Mouse (Mus musculus): Measurements from ENCODE around the gene Serpini1. TPM values are rescaled to one million over a fixed set of nuclear protein-coding genes. Genes with fewer than 3 reads are reported as not detected.

The Serpini1 gene
- polyA plus RNA-seq (2014; fragmentation: Nextera tagmentation; extraction: Ambion mirVana), result 44.9 and 51.4 TPM in 2 replicates

DNA sequence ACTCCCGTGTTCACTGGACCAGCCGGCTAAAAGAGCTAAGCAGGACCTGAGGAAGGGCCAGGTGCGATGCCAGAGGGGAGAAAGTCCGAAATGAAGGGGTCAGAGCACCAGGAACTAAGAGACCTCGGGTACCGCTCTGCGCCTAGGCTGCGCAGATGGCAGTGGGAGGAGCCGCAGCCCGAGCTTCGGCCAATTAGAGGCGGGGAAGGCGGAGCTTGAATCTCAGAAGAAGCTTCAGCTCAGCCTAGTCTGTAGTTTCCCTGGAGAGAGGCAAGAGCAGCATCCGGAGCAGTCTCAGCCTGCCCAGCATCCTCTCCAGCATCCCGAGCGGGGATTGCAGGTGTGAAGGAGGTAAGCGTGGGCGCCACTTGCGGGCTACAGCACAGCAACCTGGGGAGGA lies at the start of gene Serpini1:
Serpini1 (plus strand) TSS at position 256 of the 400 bp plus-strand sequence.
- Histone ChIP-seq H3K9me3 (ENCODE audit: control insufficient read depth, low read length) (no peaks in the 10 kb centered on the region), H3K36me3 (ENCODE audit: control insufficient read depth, insufficient read depth, low read length) (no peaks in the 10 kb centered on the region), H3K9ac (ENCODE audit: low read length) (peak within 1 kb of the TSS; percentile 87), H3K27ac (ENCODE audit: low read depth) (peak within 1 kb of the TSS; percentile 82), H3K4me1 (replicated peaks; ENCODE audit: control insufficient read depth, insufficient read depth, low read length) (peaks cover 5% of the 10 kb centered on the region), H3K4me2 (ENCODE audit: low read length) (peak within 1 kb of the TSS; percentile 84), H3K4me3 (ENCODE audit: low read depth, low read length) (peak within 1 kb of the TSS; percentile 89), H3K27me3 (replicated peaks; ENCODE audit: control insufficient read depth, insufficient read depth, low read length) (no peaks in the 10 kb centered on the region)
- peak; percentile 96 for ATAC-seq (replicated peaks; ENCODE audit: low FRiP score, low TSS enrichment, low read depth)
- WGBS, result under 1% methylated on average over 19 of the region's 19 CpGs
- DNase-seq (ENCODE audit: low spot score), result no peak

DNA sequence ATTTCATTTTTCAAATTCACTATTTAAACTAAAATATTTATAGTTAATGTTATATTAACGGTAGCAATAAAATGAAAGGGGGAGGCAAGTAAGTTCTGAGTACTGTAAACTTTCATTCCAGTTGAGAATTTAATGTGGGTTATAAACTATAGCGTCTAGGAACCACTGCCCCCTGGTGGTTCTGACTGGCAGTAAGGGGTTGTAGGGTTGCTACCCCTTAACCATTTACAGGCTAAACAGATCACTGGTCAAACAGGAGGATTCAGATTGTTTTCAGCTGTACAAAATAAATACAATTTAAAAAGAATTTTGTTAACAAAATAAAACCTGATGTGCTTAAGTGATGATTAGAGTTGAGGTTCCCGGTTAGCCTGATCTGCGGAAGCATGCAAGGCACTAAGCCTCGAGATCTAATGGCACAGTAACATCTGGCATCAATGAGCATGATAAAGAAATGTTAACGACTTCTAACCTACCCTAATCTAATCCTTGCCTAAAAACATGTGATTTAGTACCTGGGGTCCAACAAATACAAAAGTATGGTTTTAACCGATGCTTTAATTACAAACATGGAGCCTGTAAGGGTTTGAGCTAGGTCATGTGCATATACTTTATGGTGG lies 39.6 kb upstream of the Serpini1 start:
- H3K4me1 ChIP-seq (replicated peaks; ENCODE audit: control insufficient read depth, insufficient read depth, low read length), result no peaks in the 10 kb centered on the region
- H3K27me3 ChIP-seq (replicated peaks; ENCODE audit: control insufficient read depth, insufficient read depth, low read length), result no peaks in the 10 kb centered on the region
- no peak overlapping the region for H3K27ac ChIP-seq (ENCODE audit: low read depth)
- H3K4me3 ChIP-seq (ENCODE audit: low read depth, low read length), result no peak overlapping the region
- ATAC-seq (replicated peaks; ENCODE audit: low FRiP score, low TSS enrichment, low read depth), result no peak
- peaks cover 29% of the 10 kb centered on the region for H3K36me3 ChIP-seq (ENCODE audit: control insufficient read depth, insufficient read depth, low read length)
- WGBS, result 80% methylated on average over 7 of the region's 7 CpGs
- no peak overlapping the region for H3K9ac ChIP-seq (ENCODE audit: low read length)
- peak; percentile 60 for DNase-seq (ENCODE audit: low spot score)
- H3K4me2 ChIP-seq (ENCODE audit: low read length), result no peak overlapping the region
- H3K9me3 ChIP-seq (ENCODE audit: control insufficient read depth, low read length), result no peaks in the 10 kb centered on the region

DNA sequence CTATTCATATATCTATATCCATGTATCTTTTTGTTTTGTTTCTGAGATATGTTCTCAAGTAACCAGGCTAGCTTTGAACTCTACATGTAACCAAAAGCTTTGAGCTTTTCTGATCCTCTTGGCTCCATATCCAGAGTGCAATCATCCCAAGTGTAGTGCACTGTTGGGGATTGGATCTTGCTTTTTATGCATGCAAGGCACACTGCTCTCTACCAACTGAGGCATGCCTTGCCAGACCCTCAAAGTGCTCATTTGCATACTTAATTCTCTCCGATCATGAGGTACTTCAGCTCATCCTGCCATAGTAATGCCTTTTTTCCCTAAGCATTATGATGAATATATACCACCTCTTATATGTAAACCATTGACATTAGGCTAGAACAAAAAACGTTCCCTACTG lies 36.0 kb upstream of the Serpini1 start:
- no peak overlapping the region for H3K9ac ChIP-seq (ENCODE audit: low read length)
- DNase-seq (ENCODE audit: low spot score), result no peak
- H3K27me3 ChIP-seq (replicated peaks; ENCODE audit: control insufficient read depth, insufficient read depth, low read length), result no peaks in the 10 kb centered on the region
- peaks cover 36% of the 10 kb centered on the region for H3K36me3 ChIP-seq (ENCODE audit: control insufficient read depth, insufficient read depth, low read length)
- H3K27ac ChIP-seq (ENCODE audit: low read depth), result no peak overlapping the region
- WGBS, result 81% methylated on average over 2 of the region's 2 CpGs
- H3K9me3 ChIP-seq (ENCODE audit: control insufficient read depth, low read length), result no peaks in the 10 kb centered on the region
- no peak overlapping the region for H3K4me3 ChIP-seq (ENCODE audit: low read depth, low read length)
- H3K4me1 ChIP-seq (replicated peaks; ENCODE audit: control insufficient read depth, insufficient read depth, low read length), result no peaks in the 10 kb centered on the region
- ATAC-seq (replicated peaks; ENCODE audit: low FRiP score, low TSS enrichment, low read depth), result no peak
- H3K4me2 ChIP-seq (ENCODE audit: low read length), result no peak overlapping the region

DNA sequence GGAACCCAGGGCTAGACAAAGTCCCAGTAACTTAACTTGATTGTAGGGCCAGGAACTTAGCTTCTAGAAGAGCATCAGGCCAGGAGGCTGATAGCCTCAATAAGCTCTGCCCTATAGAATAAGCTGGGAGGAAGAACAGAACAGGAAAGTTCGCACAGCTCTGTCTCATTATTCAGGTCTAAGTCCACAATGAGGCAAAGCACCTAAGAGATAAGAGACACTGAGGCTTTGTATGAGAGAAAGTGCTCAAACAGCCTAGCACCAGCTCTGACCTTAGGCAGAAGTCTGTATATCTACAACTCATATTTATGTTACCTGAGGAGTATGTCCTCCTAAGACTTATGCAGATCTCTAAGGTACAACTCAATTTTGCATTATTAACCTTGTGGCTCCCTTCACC lies 34.8 kb upstream of the Serpini1 start:
- Histone ChIP-seq H3K9ac (ENCODE audit: low read length) (no peak overlapping the region), H3K4me2 (ENCODE audit: low read length) (no peak overlapping the region), H3K27me3 (replicated peaks; ENCODE audit: control insufficient read depth, insufficient read depth, low read length) (no peaks in the 10 kb centered on the region), H3K36me3 (ENCODE audit: control insufficient read depth, insufficient read depth, low read length) (peaks cover 47% of the 10 kb centered on the region), H3K27ac (ENCODE audit: low read depth) (no peak overlapping the region), H3K9me3 (ENCODE audit: control insufficient read depth, low read length) (no peaks in the 10 kb centered on the region), H3K4me1 (replicated peaks; ENCODE audit: control insufficient read depth, insufficient read depth, low read length) (no peaks in the 10 kb centered on the region), H3K4me3 (ENCODE audit: low read depth, low read length) (no peak overlapping the region)
- WGBS, result 78% methylated on average over 1 of the region's 1 CpGs
- ATAC-seq (replicated peaks; ENCODE audit: low FRiP score, low TSS enrichment, low read depth) (no peak; the same call in 1 of the 2 replicates), DNase-seq (ENCODE audit: low spot score) (no peak)

DNA sequence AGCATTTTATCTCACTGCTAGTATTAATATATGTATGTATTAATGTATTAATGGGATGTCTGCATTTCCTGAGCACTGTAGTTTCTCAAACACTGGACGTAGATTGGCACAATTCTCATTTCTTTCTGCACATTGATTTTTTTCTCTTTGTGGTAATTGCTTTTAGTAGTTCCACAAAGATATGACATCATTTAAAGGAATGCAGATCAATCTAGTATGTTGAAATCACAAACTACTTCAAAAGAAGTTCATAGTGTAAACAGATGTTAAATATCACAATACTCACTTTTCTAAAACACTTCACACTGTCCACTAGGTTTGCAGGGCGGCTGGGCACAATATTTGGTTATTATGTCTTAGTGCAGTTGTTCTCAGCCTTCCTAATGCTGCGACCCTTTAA lies 26.3 kb upstream of the Serpini1 start:
- Histone ChIP-seq H3K9ac (ENCODE audit: low read length) (no peak overlapping the region), H3K27ac (ENCODE audit: low read depth) (no peak overlapping the region), H3K36me3 (ENCODE audit: control insufficient read depth, insufficient read depth, low read length) (peaks cover 21% of the 10 kb centered on the region), H3K4me1 (replicated peaks; ENCODE audit: control insufficient read depth, insufficient read depth, low read length) (no peaks in the 10 kb centered on the region; the same call in 1 of the 2 replicates), H3K27me3 (replicated peaks; ENCODE audit: control insufficient read depth, insufficient read depth, low read length) (no peaks in the 10 kb centered on the region), H3K4me2 (ENCODE audit: low read length) (no peak overlapping the region), H3K4me3 (ENCODE audit: low read depth, low read length) (no peak overlapping the region), H3K9me3 (ENCODE audit: control insufficient read depth, low read length) (no peaks in the 10 kb centered on the region)
- no peak for DNase-seq (ENCODE audit: low spot score)
- ATAC-seq (replicated peaks; ENCODE audit: low FRiP score, low TSS enrichment, low read depth), result no peak
- WGBS, result 73% methylated on average over 3 of the region's 3 CpGs

DNA sequence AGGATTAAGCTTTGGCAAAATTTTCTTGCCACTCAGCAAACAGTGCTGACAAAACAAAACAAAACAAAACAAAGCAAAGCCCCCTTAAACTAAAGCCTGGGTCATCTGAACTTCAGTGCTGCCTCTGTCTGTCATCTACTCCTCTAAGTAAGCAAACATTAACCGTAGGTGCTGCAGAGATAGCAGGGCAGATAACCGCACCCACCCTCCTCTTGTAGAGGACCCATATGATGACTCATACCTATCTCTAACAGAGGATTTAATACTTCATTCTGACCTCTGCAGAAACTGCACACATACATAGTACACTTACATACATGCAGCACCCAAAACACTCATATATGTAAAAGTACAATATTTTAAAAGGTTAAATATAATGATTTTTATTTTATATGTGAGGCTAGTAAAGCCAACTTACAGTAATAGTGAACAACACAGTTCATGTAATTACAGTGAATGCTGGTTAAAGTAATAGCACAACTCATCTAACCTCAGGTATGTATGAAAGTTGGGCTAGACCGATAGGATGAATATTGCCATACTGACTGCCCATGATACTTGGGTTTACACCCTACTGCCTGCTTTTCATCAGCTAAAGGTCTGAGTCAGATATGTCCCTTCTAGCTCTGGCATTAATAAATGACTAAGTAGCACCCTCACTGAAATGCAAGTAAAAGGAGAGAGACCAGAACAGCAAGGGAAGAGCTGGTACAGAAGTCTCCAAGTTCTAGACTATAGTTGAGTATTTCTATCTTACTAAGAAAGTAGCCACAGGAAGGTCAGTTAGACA lies 23.1 kb upstream of the Serpini1 start:
- Histone ChIP-seq H3K4me2 (ENCODE audit: low read length) (no peak overlapping the region), H3K9me3 (ENCODE audit: control insufficient read depth, low read length) (no peaks in the 10 kb centered on the region), H3K4me1 (replicated peaks; ENCODE audit: control insufficient read depth, insufficient read depth, low read length) (no peaks in the 10 kb centered on the region; the same call in 1 of the 2 replicates), H3K27me3 (replicated peaks; ENCODE audit: control insufficient read depth, insufficient read depth, low read length) (no peaks in the 10 kb centered on the region), H3K9ac (ENCODE audit: low read length) (no peak overlapping the region), H3K27ac (ENCODE audit: low read depth) (no peak overlapping the region), H3K36me3 (ENCODE audit: control insufficient read depth, insufficient read depth, low read length) (peaks cover 18% of the 10 kb centered on the region), H3K4me3 (ENCODE audit: low read depth, low read length) (no peak overlapping the region)
- ATAC-seq (replicated peaks; ENCODE audit: low FRiP score, low TSS enrichment, low read depth), result no peak
- WGBS, result 83% methylated on average over 3 of the region's 3 CpGs
- no peak for DNase-seq (ENCODE audit: low spot score)

DNA sequence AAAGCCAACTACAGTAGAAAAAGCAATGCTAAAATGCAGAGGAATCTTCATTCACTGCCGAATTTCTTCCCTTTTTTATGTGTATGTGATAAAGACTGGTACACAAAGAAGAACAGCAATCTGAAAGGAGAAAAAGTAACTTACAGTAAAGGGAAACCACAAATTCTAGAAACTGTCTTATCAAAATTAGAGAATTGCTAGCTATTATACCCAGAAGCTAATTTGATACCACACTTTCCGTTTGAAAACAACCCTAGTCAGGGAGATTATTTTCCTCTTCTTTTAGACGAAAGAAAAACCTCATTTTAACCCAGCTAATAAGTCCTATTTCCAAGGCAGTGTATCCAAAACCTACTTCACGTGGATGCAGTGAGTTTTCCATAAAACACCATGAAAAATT lies 16.1 kb upstream of the Serpini1 start:
- DNase-seq (ENCODE audit: low spot score) (no peak), ATAC-seq (replicated peaks; ENCODE audit: low FRiP score, low TSS enrichment, low read depth) (no peak)
- Histone ChIP-seq H3K27ac (ENCODE audit: low read depth) (no peak overlapping the region), H3K4me1 (replicated peaks; ENCODE audit: control insufficient read depth, insufficient read depth, low read length) (no peaks in the 10 kb centered on the region), H3K4me2 (ENCODE audit: low read length) (no peak overlapping the region), H3K9me3 (ENCODE audit: control insufficient read depth, low read length) (no peaks in the 10 kb centered on the region), H3K27me3 (replicated peaks; ENCODE audit: control insufficient read depth, insufficient read depth, low read length) (no peaks in the 10 kb centered on the region), H3K4me3 (ENCODE audit: low read depth, low read length) (no peak overlapping the region), H3K36me3 (ENCODE audit: control insufficient read depth, insufficient read depth, low read length) (peaks cover 33% of the 10 kb centered on the region), H3K9ac (ENCODE audit: low read length) (no peak overlapping the region)
- 91% methylated on average over 4 of the region's 4 CpGs for WGBS

DNA sequence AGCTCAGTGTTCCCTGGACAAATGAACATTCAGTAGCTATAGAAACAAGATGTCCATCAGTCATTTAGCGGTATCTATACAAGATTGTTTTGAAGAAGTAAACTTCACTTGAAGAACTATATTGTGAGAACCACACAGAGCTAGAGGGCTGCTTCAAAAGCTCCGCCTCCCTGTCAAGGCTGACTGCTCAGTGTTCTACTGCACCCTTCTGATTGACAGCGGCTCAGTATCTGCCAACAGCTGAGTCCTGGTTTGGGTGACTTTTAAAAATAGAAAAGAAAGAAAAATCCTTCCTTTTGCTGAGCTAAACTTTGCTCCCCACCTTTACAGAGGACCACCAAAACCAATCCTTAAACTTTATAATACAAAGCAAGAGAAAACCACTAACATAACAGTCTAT lies 14.5 kb upstream of the Serpini1 start:
- Histone ChIP-seq H3K4me2 (ENCODE audit: low read length) (no peak overlapping the region), H3K27me3 (replicated peaks; ENCODE audit: control insufficient read depth, insufficient read depth, low read length) (no peaks in the 10 kb centered on the region), H3K4me3 (ENCODE audit: low read depth, low read length) (no peak overlapping the region), H3K9ac (ENCODE audit: low read length) (no peak overlapping the region), H3K4me1 (replicated peaks; ENCODE audit: control insufficient read depth, insufficient read depth, low read length) (no peaks in the 10 kb centered on the region), H3K27ac (ENCODE audit: low read depth) (no peak overlapping the region), H3K36me3 (ENCODE audit: control insufficient read depth, insufficient read depth, low read length) (peaks cover 23% of the 10 kb centered on the region), H3K9me3 (ENCODE audit: control insufficient read depth, low read length) (no peaks in the 10 kb centered on the region)
- no peak for ATAC-seq (replicated peaks; ENCODE audit: low FRiP score, low TSS enrichment, low read depth)
- DNase-seq (ENCODE audit: low spot score), result no peak
- 93% methylated on average over 3 of the region's 3 CpGs for WGBS

Measured in intestine, embryonic 14.5 days (tissue).